Mouse (Mus musculus): ENCODE measurements around the gene Oprm1.
"Not testable (repeated sequence)": the region's sequence is repeated elsewhere in the genome, so short reads cannot be mapped to it uniquely, and the experiment has no call there.

Oprm1 gene

DNA sequence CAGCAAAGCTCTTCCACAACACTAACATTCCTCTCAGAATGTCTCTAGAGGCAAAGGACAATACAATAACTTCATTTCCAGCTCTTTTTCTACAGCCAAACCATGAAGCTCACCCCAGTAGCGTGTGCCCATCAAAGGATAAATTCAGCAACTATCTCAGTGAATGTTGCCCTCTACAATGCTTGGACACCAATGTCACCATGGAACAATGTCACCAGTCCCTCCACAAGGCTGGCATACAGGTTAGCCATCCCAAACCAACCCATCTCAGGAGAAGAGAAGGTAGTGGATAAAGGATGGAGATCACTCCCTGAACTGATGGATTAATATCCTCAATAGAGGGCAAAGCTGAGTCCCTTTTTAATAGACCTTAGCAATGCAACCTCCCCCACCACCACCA is 220.4 kb downstream of the Oprm1 start:
- DNase-seq (ENCODE audit: low spot score in 2 of 2) = no peak

DNA sequence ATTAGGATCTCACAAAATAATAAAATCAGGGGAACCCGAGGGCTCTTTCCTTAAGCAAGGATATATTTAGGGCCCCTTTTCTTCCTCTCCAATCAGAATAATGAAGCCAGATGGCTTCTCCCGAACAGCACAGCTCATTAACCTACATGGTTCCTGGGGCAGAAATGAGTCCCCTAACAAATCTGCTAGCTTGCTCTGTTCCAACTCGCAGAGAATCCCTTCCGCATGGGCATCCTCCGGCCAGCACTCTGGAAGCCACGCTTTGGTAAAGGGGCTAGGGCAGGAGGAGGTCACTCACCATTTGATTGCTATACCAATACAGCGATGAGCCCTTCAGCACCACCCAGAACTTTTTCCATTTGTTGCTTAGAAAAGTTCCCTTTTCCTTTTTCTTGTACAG is 220.9 kb downstream of the Oprm1 start:
- DNase-seq (ENCODE audit: low spot score in 2 of 2) = peak; percentile 9 to 12

DNA sequence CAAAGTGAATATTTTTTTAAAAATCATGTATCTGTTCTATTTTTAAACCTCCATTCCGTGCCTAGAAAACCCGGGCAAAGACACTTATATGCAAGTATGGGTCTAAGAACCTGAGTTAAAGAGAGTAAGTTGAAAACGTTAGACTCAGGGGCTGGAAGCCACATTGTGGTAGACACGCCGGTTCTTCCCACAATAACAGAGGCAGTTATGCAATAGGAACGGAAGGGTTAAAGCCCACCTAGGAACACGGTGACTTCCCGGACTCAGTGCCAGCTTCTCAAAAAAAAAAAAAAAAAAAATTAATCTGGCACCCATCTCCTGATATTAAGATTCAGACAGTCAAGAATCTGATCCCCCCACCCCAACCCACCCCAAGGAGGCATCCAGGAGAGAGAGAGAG is 221.5 kb downstream of the Oprm1 start:
- no peak for DNase-seq (ENCODE audit: low spot score in 2 of 2)

DNA sequence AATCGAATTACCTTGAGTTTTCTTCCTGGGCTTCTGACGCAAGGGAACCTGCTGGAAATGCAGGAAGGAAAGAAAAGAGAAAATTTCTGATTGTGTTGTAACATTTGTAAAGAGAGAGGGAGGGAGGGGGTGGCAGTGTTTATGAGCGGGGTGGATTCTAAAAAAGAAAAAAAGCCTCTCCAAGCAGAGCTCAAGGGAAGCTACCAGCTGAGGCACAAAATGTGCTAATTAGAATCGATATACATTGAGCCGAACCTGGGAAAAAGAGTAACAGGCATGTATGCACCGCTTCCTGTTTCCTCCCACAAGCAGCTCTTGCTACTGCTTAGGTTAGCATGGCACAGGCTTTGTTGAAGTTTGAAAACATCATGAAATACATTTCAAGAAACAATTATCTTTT is 221.9 kb downstream of the Oprm1 start:
- peak; percentile 41 to 45 for DNase-seq (ENCODE audit: low spot score in 2 of 2)

DNA sequence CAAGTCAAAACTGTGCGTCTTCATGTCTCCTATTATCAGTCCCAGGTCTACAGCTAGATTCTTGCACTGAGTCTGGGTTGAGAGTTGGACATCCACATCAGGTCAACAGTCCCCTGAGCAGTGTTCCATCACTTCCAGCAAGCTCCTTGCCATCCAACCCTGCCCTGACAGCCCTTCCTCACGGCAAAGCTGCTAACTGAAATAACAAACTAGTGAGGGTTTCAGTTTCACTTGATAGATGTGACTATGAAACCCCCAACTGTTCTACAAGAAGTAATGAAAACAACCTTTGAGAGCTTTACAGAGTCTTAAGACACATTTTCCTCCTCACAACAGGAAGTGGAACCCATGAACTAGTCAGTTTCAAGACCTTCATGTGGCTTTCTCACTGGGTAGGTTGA is 224.4 kb downstream of the Oprm1 start:
- peak; percentile 56 to 70 for DNase-seq (ENCODE audit: low spot score in 2 of 2)

DNA sequence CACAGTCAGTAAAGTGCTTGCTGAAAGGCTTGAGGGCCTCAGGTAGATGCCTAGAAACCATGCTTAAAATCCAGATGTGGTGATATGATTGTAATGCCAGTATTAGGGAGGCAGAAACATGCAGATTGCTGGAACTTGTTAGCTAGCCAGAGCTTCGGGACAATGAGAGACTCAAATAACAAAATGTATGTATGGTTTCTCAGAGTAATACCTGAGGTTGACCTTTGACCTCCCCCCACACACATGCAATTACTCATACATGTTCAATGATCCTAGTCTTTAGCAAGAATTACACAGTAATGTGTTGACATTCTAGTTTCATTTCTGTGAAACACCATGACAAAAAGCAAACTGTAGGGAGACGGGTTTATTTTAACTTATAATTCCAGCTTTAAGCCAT is 225.1 kb downstream of the Oprm1 start:
- no peak for DNase-seq (ENCODE audit: low spot score in 2 of 2)

DNA sequence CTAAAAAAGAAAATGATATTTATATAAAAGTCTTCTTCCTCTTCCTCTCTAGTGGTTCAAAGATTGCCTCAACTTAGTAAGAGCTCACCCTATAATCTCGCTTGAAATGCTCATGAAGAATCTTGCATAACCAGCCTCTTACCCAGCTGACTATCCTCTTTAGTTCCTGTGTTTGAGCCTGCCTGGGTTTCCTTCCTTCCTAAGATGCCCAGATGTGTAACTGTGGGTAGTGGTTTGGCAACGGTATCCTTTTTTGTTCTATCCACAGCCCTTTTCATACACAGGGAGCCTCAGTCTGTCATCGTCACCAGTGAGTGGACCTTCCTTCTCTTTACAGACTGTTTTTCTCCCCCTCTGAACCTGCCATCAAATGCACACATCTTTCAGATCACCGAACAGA is 227.9 kb downstream of the Oprm1 start:
- DNase-seq (ENCODE audit: low spot score in 2 of 2) = no peak

DNA sequence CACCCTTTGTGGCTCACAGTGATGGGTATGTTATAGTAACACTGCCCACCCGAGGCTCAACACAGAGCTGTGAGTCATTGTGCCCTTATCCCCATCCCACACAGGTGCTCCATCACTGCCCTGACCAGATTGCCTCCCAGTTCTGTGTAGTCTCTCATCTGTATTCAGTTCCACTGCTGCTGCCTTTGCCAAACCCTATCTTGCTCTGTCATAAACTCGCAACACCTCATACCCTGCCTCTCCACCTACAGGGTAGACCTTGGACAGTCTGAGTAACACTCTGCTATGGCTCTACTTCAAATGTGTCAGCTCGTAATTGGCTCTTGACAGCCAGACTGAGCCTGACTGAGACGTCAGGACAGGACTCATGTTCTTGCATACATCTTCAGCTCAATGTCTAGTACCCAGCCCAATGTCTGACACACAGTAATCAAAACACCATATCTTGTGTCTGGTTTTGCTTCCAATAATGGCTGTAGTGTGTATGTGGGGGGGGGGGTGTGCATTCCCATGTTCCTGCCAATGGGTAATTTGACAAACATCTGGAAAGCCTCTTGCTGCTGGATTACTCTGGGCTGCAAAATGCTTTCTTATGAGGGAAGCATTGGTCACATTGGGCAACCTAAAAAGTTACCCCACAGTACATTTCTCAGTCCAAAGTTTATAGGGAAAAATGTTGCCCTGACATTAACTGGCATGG is 229.2 kb downstream of the Oprm1 start:
- DNase-seq (ENCODE audit: low spot score in 2 of 2) = no peak

DNA sequence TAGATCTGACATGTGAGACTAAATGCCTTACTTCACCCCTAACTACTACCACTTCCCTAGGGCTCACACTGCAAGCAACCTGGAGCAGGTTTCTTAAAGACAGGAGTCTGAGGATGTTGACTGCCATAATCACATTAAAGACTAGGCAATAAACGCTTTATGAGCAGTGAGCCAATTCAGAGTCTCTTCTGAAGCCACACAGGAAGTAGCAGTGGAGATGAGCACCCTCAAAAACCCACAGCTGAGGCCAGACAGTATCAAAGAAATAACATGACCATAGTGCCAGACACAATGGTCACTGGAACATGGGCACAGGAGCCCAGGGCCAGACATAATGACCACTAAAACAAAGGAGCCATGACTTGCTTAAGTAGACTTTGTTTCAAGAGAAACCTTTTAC is 230.2 kb downstream of the Oprm1 start:
- DNase-seq (ENCODE audit: low spot score in 2 of 2) = peak; percentile 21 to 32

DNA sequence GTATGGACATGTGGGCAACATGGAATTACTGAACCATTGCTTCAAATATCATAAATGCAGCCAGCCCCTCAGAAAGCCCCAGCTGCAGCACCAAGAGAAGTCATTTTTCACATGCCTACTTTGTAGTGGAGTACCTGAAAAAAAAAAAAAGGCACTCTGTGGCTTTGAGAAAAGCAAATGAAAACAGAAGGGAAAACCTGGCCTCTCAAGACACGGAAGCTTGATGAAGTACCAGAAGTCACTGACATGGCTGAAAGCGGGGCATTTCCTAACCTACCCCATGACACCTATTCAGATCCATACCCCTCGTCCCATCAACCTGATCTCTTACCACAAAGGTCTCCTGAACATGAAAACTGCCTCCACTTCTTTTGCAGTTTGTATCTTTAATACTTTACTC is 238.6 kb downstream of the Oprm1 start:
- DNase-seq (ENCODE audit: low spot score in 2 of 2) = no peak

DNA sequence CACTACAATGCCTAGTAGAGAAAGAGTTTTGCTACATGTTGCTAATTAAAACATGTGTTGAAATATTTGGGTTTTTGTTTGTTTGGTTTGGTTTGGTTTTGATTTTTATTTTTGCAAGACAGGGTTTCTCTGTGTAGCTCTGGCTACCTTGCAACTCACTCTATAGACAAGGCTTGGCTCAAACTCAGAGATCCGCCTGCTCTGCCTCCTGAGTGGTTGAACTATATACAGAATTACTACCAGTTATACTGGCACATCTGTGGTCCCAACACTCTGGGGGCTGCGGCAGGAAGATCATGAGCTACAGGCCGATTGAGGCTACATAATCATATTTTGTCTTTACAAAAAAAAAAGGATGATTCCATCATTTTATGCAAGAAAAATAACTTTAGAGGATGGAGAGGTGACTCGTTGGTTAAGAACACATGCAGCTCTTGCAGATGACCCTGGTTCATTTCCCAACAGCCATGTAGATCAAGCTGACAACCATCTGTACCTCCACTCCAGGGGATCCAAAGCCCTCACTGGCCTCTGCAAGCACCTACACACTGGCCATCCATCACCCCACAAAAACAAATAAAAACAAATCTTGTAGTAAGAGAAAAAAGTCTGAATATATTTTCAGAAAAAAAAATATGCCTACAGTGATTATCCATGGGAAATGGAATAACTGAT is 240.4 kb downstream of the Oprm1 start:
- no peak for DNase-seq (ENCODE audit: low spot score in 2 of 2)

DNA sequence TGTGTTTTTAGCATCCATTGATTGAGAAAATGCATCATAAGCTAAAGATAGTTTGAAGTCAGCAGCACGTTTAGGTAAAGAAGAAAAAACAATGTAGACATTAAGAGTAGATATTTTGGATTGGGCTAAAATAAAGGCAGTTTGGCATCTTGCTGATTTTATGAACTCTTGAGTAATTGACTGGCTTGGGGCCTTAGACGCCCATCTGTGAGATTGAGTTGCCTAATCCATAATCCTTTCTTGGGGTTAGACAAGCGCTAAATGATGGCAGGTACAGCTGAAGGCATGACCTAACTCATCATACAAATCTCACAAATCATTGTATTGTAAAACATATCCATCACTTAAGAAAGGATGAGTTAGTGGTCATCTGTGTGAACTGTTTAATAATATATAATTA is 241.0 kb downstream of the Oprm1 start:
- DNase-seq (ENCODE audit: low spot score in 2 of 2) = no peak

DNA sequence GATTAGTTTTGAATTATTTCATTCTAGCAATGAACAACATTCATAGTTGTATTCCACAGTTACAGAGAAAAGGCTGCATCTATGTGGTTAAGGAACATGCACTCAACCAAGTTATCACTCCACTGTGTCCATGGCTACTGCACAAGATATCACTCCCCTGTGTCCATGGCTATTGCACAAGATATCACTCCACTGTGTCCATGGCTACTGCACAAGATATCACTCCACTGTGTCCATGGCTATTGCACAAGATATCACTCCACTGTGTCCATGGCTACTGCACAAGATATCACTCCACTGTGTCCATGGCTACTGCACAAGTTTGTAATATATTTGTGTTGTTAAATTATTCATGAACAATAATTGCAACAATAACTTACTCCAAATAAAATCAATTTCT is 245.6 kb downstream of the Oprm1 start:
- DNase-seq (ENCODE audit: low spot score in 2 of 2) = not testable (repeated sequence)

DNA sequence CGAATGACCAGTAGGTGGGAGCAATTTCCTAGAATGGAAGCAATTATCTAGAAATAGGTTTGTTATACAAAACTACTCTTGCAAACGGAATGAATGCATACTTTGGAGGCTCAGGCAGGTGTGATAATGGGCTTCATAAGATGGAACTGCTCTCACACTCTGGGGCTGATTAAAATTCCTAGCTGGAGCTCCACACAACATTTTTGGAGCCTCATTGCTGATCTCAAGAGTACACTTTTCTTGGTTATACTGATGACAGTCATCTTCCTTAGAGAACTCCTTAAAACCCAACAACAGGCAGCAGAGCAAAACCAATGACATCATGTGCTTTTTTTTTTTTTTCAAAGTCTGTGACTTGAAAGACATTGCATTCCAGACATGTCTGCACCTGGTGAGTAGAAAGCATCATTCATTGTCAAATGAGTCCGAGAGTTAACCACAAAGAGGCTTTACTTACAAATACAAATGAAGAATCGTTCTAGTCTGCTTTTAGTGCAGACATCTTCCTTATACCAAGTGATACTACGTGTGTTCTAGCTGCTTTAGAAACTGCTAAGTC is 246.8 kb downstream of the Oprm1 start:
- DNase-seq (ENCODE audit: low spot score in 2 of 2) = no peak

DNA sequence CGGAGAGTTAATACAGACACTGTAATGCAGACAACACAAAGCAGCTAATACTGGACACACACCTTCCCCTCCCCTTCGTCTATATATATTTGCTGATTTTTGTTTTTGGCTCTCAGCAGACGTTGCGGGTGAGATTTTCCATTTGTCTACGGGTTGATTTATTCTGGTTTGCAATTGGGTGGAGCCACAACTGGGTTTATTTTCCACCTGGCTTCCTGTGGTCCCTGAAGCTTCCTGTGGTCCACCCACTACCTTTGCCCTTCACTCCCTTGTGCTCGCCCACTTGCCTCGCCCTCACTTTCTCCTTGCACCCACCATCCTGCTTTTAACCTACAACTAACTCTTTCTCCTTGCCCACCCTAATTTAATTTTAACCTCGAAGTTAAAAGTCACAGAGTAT is 252.2 kb downstream of the Oprm1 start:
- peak in 1 of 2 experiments; percentile 14 for DNase-seq (ENCODE audit: low spot score in 2 of 2)

DNA sequence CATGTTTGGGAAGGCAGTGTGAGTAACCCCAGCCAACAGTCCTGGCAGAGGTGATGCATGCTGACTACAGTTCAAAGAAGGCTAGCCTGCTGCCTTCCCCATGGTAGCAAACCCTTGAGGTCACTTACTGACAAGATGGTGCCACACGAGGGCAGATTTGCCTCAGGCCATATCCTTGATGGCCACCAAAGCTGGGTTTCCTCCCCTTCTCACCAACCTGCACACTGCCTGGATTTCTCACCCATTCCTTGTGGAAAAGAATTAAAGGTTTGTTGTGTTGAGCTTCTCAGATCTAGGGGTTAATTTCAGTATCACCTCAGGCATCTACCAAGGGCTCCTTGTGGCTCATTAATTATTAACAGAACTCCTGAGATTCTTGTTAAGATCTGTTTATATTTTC is 256.9 kb downstream of the Oprm1 start:
- no peak for DNase-seq (ENCODE audit: low spot score in 2 of 2)

DNA sequence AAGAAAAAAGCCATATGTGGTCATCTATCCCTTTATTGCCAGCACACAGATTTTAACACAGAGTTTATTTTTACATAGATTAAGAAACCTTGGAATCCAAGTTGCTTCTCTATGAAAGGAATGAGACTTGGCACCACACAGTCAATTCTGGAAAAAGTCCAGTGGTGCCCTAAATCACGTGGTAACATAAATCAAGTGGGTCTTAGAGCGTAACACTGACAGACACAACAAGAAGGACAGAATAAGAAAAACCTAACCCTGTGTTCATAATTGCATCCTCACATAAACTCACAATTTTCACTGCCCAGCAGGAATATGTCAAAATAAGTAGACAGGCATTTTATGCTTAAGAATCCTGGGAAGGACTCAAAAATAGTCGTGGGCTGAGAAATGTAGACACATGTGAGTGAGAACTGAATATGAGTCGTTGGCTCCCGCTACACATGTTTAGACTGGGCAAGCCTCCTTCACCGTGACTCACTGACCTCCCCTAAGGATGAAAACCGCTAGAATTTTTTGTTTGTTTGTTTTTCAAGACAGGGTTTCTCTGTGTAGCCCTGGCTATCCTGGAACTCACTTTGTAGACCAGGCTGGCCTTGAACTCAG is 261.6 kb downstream of the Oprm1 start:
- DNase-seq (ENCODE audit: low spot score in 2 of 2) = no peak

DNA sequence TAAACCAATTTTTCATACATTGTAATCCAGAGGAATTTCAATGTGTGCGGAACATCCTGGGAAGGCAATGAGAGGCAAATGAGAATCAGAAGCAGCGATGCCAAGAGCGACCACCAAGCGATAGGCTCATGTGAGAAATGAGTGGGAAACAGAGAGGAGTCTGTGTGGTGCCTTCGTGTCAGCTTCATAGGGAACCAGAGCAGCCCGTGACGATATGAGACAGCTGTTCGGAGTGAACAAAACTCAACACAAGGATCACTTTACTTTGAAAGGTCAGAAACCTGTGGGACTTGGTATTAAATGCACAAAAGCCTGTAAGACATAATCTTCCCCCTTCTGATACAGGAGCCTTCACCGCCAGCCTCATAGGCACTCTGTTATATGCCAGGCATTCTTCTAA is 262.2 kb downstream of the Oprm1 start:
- no peak for DNase-seq (ENCODE audit: low spot score in 2 of 2)

DNA sequence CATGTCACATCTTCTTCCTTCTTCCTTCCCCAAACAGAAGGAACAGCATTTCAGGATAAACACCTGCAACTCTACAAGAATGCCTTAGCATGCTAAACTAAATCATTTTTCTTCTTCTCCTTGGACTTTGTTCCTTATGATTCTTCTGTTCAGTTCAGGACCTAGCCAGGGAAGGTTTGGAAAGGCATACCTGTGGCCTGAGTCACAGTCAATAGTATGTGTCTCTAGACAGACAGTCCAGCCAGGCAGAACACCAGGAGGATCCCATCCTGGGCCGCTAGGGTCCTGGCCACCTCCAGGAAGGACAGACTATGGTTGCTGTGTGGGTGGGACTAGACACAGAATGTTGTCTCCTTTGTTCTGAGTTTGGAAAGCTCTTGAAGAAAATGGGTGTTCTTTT is 266.7 kb downstream of the Oprm1 start:
- no peak for DNase-seq (ENCODE audit: low spot score in 2 of 2)

DNA sequence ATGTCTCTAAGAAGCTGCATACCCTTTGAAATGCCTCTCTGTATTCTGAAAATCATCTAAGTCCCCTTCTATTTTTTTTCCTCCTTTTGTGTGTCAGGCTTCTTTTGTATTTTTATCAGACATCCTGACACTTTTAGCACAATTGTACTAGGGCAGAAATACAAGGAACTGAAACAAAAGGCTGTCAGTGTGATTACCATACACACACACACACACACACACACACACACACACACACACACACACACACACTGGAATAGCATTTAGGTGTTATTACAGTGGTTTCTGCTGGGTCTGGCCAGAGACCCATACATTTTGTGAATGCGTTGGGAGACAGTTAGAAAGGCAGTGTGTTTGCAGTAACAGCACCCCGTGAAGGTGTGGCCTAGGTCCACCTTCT is 275.2 kb downstream of the Oprm1 start:
- no peak for DNase-seq (ENCODE audit: low spot score in 2 of 2)

DNA sequence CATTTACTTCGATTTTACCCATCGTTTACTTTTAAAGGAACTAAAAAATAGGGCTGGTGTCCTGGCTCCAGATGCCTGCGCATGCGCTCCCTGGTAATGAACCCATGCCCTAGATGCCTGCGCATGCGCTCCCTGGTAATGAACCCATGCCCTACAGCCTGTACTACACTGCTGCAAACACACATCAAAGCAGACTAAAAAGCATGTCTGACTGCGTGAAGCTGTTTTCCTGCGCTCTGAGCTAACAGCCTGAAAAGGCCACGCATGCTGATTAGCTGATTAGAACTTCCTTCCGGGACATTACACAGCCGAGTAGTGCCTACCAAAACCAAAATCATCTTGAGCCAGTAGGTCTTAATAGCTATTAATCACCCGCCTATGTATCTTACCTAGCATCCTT is 277.2 kb downstream of the Oprm1 start:
- no peak for DNase-seq (ENCODE audit: low spot score in 2 of 2)

DNA sequence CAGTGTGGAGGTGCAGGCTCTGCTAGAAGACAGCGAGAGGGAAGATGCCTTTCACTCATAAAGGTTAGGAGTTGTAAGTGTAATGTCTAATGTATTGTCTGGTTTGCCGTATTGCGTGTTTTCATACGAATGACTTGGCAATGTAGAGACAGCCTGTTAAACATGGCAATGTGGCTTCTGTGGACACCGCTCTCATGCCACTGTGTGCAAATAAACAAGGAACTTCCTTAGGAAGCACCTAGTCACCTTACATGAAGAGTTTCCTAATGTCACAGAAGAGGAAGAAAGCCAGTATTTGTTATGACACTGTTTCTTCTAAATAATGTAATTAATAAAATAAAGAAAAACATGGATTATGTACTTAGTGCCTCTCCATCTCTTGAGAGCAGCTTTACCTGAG is 278.9 kb downstream of the Oprm1 start:
- DNase-seq (ENCODE audit: low spot score in 2 of 2) = no peak

DNA sequence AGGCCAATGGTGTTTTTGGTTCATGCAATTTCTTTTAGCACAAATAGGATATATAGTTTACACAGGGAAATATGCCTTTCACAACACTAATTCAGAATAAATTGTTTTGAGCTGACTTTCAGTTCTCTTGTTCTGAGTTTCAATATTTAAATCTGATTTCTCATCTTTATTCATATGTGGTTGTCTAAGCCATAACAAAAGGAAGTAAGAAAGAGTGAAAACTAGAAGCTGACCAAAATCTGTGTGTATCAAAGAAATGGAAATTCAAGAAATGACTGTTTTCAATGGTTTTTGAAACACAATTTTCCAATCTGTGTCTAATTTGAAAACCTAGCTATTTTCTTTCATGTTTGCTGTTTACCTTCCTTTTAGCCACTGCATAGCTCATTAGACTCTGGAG is 282.7 kb downstream of the Oprm1 start:
- no peak for DNase-seq (ENCODE audit: low spot score in 2 of 2)
